Mouse (Mus musculus) kidney, adult 8-10 months (tissue): Measurements from ENCODE around the gene Mgmt.

Experiments
- DNase-seq, 2 experiments: peaks; one replicate each; pipeline ENCODE4 v3.0.0; 2022

Gene Mgmt

GRCm38 (mm10) chr7:137065408-137065807, 171.0 kb downstream of the Mgmt start:
- no peak for DNase-seq

GRCm38 (mm10) chr7:137066211-137066610, 171.8 kb downstream of the Mgmt start:
- DNase-seq: no peak

- DNase-seq: no peak
Measured at GRCm38 (mm10) chr7:137066997-137067396, 172.6 kb downstream of the Mgmt start.

- no peak for DNase-seq
Measured at GRCm38 (mm10) chr7:137067758-137068157, 173.3 kb downstream of the Mgmt start.

GRCm38 (mm10) chr7:137068796-137069195, 174.4 kb downstream of the Mgmt start:
- DNase-seq: no peak

GRCm38 (mm10) chr7:137069768-137070167, 175.4 kb downstream of the Mgmt start:
- no peak for DNase-seq

- DNase-seq: no peak
Measured at GRCm38 (mm10) chr7:137071346-137071745, 176.9 kb downstream of the Mgmt start.

GRCm38 (mm10) chr7:137073878-137074277, 179.5 kb downstream of the Mgmt start:
- DNase-seq: no peak

GRCm38 (mm10) chr7:137074324-137074723, 179.9 kb downstream of the Mgmt start:
- no peak for DNase-seq

GRCm38 (mm10) chr7:137075301-137075700, 180.9 kb downstream of the Mgmt start:
- no peak for DNase-seq

- no peak for DNase-seq
Measured at GRCm38 (mm10) chr7:137080171-137080570, 185.8 kb downstream of the Mgmt start.

- DNase-seq: no peak
Measured at GRCm38 (mm10) chr7:137082171-137082570, 187.8 kb downstream of the Mgmt start.

- peak; percentile 9 to 59 for DNase-seq
Measured at GRCm38 (mm10) chr7:137084651-137085050, 190.2 kb downstream of the Mgmt start.

GRCm38 (mm10) chr7:137085969-137086606, 191.7 kb downstream of the Mgmt start:
- DNase-seq: peak; percentile 73 to 79

GRCm38 (mm10) chr7:137087136-137087535, 192.7 kb downstream of the Mgmt start:
- DNase-seq: no peak

- DNase-seq: no peak
Measured at GRCm38 (mm10) chr7:137088141-137088540, 193.7 kb downstream of the Mgmt start.

- DNase-seq: no peak
Measured at GRCm38 (mm10) chr7:137094551-137094950, 200.1 kb downstream of the Mgmt start.

- no peak for DNase-seq
Measured at GRCm38 (mm10) chr7:137095702-137096101, 201.3 kb downstream of the Mgmt start.

- no peak for DNase-seq
Measured at GRCm38 (mm10) chr7:137099766-137100165, 205.4 kb downstream of the Mgmt start.

- no peak for DNase-seq
Measured at GRCm38 (mm10) chr7:137102606-137103195, 208.3 kb downstream of the Mgmt start.

GRCm38 (mm10) chr7:137112101-137112500, 217.7 kb downstream of the Mgmt start:
- no peak for DNase-seq

- DNase-seq: no peak
Measured at GRCm38 (mm10) chr7:137116246-137116645, 221.8 kb downstream of the Mgmt start.

GRCm38 (mm10) chr7:137121243-137121858, 226.9 kb downstream of the Mgmt start:
- no peak for DNase-seq

- DNase-seq: no peak
Measured at GRCm38 (mm10) chr7:137128726-137129125, 234.3 kb downstream of the Mgmt start.
